Mouse (Mus musculus): ENCODE results near the gene Pgghg.

DNA sequence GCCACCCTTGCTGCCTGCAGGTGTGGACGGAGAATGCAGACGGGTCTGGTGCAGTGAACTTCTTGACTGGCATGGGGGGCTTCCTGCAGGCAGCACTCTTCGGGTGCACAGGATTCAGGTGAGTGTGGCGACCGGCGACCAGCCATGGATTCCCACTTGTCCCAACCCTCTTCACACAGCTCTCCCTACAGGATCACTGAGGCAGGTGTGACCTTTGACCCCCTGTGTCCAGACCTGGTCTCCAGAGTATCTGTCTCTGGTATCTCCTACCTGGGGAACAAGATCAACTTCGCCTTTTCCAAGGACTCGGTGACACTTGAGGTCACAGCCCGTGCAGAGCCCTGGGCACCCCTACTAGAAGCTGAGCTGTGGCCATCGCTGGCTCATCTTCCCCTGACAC, 5.1 kb downstream of the Pgghg start:
- no peak for TF ChIP-seq CTCF (IDR thresholded peaks at IDR 0.05; ENCODE audit: low read depth)
- TF ChIP-seq EP300 (IDR thresholded peaks at IDR 0.05; ENCODE audit: low read depth) = no peak

Data from liver, postnatal 0 days (tissue).